Mouse (Mus musculus) heart, postnatal 0 days (tissue): ENCODE data around the gene Gm3667.
"Not testable (repeated sequence)": the region's sequence is repeated elsewhere in the genome, so short reads cannot be mapped to it uniquely, and the experiment has no call there.

Experiments
- CTCF ChIP-seq: IDR thresholded peaks from 2 replicates; pipeline ENCODE4 v1.5.1; 2016; ENCODE audit warnings: antibody characterized with exemption, control low read depth, low read depth
- EP300 ChIP-seq: IDR thresholded peaks from 2 replicates; pipeline ENCODE4 v1.6.1; 2016; ENCODE audit warnings: antibody characterized with exemption, low read depth

DNA sequence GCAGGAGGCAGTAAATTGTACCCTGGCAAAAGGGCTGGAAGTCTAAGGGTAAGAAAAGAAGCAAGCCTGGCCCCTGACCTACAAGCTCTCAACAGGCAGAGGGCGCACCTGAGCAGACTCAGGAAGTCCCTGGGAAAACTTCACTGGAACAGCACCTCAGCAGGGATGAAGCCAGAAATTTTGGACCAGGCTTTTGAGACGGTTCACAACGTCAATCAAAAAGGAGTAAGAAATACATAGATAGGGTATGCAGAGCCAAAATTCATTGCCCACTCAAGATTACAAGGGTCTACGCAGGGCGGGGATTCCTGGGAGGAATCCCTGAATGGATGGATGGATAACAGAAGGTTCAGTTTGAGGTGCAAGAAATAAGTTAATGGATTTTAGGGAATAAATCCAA, 951 bp downstream of the Gm3667 start:
- not testable (repeated sequence) for TF ChIP-seq CTCF, EP300
